Mouse (Mus musculus): Measurements from ENCODE around the gene Ube2l6. TPM values are rescaled to one million over a fixed set of nuclear protein-coding genes. Genes with fewer than 3 reads are reported as not detected.

Gene Ube2l6
- polyA plus RNA-seq, 2 experiments = 20.9 to 37.2 TPM

- Histone ChIP-seq H3K4me3 (replicated peaks; ENCODE audit: low read length) (no peak overlapping the region), H3K4me1 (ENCODE audit: control insufficient read depth, insufficient read depth, low read length) (no peaks in the 10 kb centered on the region), H3K27ac (replicated peaks; ENCODE audit: low read depth, low read length) (no peak overlapping the region), H3K27me3 (ENCODE audit: control insufficient read depth, insufficient read depth, low read length) (no peaks in the 10 kb centered on the region), H3K4me2 (replicated peaks; ENCODE audit: low read depth, low read length, severe bottlenecking) (no peak overlapping the region), H3K9ac (ENCODE audit: low read depth, low read length, severe bottlenecking) (no peak overlapping the region), H3K9me3 (ENCODE audit: control insufficient read depth, low read length) (no peaks in the 10 kb centered on the region), H3K36me3 (ENCODE audit: control insufficient read depth, insufficient read depth, low read length) (peaks cover 50% of the 10 kb centered on the region)
- DNase-seq (ENCODE audit: low spot score) = no peak
- TF ChIP-seq POLR2A (IDR thresholded peaks at IDR 0.05; ENCODE audit: borderline replicate concordance, extremely low read depth, insufficient read depth, insufficient read length) = no peak
- WGBS = 56% methylated on average over 7 of the region's 7 CpGs
- no peak for ATAC-seq (ENCODE audit: low FRiP score, low read depth)
Observed at GRCm38 (mm10) chr2:84850407-84851129, 51.9 kb downstream of the Ube2l6 start.

- peaks cover 50% of the 10 kb centered on the region for H3K36me3 ChIP-seq (ENCODE audit: control insufficient read depth, insufficient read depth, low read length)
- WGBS = 37% methylated on average over 23 of the region's 23 CpGs
- no peak overlapping the region for H3K9ac ChIP-seq (ENCODE audit: low read depth, low read length, severe bottlenecking)
- H3K4me3 ChIP-seq (replicated peaks; ENCODE audit: low read length) = no peak overlapping the region
- no peak overlapping the region for H3K4me2 ChIP-seq (replicated peaks; ENCODE audit: low read depth, low read length, severe bottlenecking)
- no peak for TF ChIP-seq POLR2A (IDR thresholded peaks at IDR 0.05; ENCODE audit: borderline replicate concordance, extremely low read depth, insufficient read depth, insufficient read length)
- ATAC-seq (ENCODE audit: low FRiP score, low read depth) (peak; percentile 50; the same call in 1 of the 2 replicates), DNase-seq (ENCODE audit: low spot score) (no peak)
- H3K9me3 ChIP-seq (ENCODE audit: control insufficient read depth, low read length) = no peaks in the 10 kb centered on the region
- no peak overlapping the region for H3K27ac ChIP-seq (replicated peaks; ENCODE audit: low read depth, low read length)
- no peaks in the 10 kb centered on the region for H3K27me3 ChIP-seq (ENCODE audit: control insufficient read depth, insufficient read depth, low read length)
- no peaks in the 10 kb centered on the region for H3K4me1 ChIP-seq (ENCODE audit: control insufficient read depth, insufficient read depth, low read length)
Observed at GRCm38 (mm10) chr2:84851130-84852040, 52.8 kb downstream of the Ube2l6 start.

GRCm38 (mm10) chr2:84855732-84856131, 57.1 kb downstream of the Ube2l6 start:
- H3K4me3 ChIP-seq (replicated peaks; ENCODE audit: low read length) = no peak overlapping the region
- no peaks in the 10 kb centered on the region for H3K4me1 ChIP-seq (ENCODE audit: control insufficient read depth, insufficient read depth, low read length)
- H3K4me2 ChIP-seq (replicated peaks; ENCODE audit: low read depth, low read length, severe bottlenecking) = no peak overlapping the region
- DNase-seq (ENCODE audit: low spot score) = peak; percentile 49
- H3K27ac ChIP-seq (replicated peaks; ENCODE audit: low read depth, low read length) = no peak overlapping the region
- ATAC-seq (ENCODE audit: low FRiP score, low read depth) = peak; percentile 69; the same call in 1 of the 2 replicates
- peaks cover 65% of the 10 kb centered on the region for H3K36me3 ChIP-seq (ENCODE audit: control insufficient read depth, insufficient read depth, low read length)
- TF ChIP-seq POLR2A (IDR thresholded peaks at IDR 0.05; ENCODE audit: borderline replicate concordance, extremely low read depth, insufficient read depth, insufficient read length) = no peak
- H3K9ac ChIP-seq (ENCODE audit: low read depth, low read length, severe bottlenecking) = no peak overlapping the region
- no peaks in the 10 kb centered on the region for H3K9me3 ChIP-seq (ENCODE audit: control insufficient read depth, low read length)
- 52% methylated on average over 2 of the region's 2 CpGs for WGBS
- no peaks in the 10 kb centered on the region for H3K27me3 ChIP-seq (ENCODE audit: control insufficient read depth, insufficient read depth, low read length)

- peaks cover 59% of the 10 kb centered on the region for H3K36me3 ChIP-seq (ENCODE audit: control insufficient read depth, insufficient read depth, low read length)
- ATAC-seq (ENCODE audit: low FRiP score, low read depth) = no peak
- H3K27ac ChIP-seq (replicated peaks; ENCODE audit: low read depth, low read length) = no peak overlapping the region
- H3K9ac ChIP-seq (ENCODE audit: low read depth, low read length, severe bottlenecking) = no peak overlapping the region
- TF ChIP-seq POLR2A (IDR thresholded peaks at IDR 0.05; ENCODE audit: borderline replicate concordance, extremely low read depth, insufficient read depth, insufficient read length) = no peak
- no peaks in the 10 kb centered on the region for H3K9me3 ChIP-seq (ENCODE audit: control insufficient read depth, low read length)
- no peak overlapping the region for H3K4me3 ChIP-seq (replicated peaks; ENCODE audit: low read length)
- no peaks in the 10 kb centered on the region for H3K4me1 ChIP-seq (ENCODE audit: control insufficient read depth, insufficient read depth, low read length)
- no peak overlapping the region for H3K4me2 ChIP-seq (replicated peaks; ENCODE audit: low read depth, low read length, severe bottlenecking)
- H3K27me3 ChIP-seq (ENCODE audit: control insufficient read depth, insufficient read depth, low read length) = no peaks in the 10 kb centered on the region
- no peak for DNase-seq (ENCODE audit: low spot score)
- 89% methylated on average over 1 of the region's 1 CpGs for WGBS
Observed at GRCm38 (mm10) chr2:84858551-84858950, 59.9 kb downstream of the Ube2l6 start.

Other genes with a start within 250 kb of the Ube2l6 start
- 85.0 and 92.1 TPM in 2 replicates for gene Ctnnd1, start 148.1 kb upstream of the Ube2l6 start, polyA plus RNA-seq (2012; rRNA removed)
- gene Ctnnd1, start 148.1 kb upstream of the Ube2l6 start, polyA plus RNA-seq (2014; fragmentation: Nextera tagmentation; extraction: Ambion mirVana) = 46.0 and 47.7 TPM in 2 replicates
- 0.01 TPM in 1 of 2 replicates, not detected in the other for gene Btbd18, start 139.7 kb upstream of the Ube2l6 start, polyA plus RNA-seq (2012; rRNA removed)
- gene Btbd18, start 139.7 kb upstream of the Ube2l6 start, polyA plus RNA-seq (2014; fragmentation: Nextera tagmentation; extraction: Ambion mirVana) = 0.14 and 0.15 TPM in 2 replicates
- 224 and 297 TPM in 2 replicates for gene Selenoh, start 128.1 kb upstream of the Ube2l6 start, polyA plus RNA-seq (2012; rRNA removed)
- 274 and 276 TPM in 2 replicates for gene Selenoh, start 128.1 kb upstream of the Ube2l6 start, polyA plus RNA-seq (2014; fragmentation: Nextera tagmentation; extraction: Ambion mirVana)
- gene Gm28635, start 120.8 kb upstream of the Ube2l6 start, polyA plus RNA-seq (2012; rRNA removed) = not detected in 2 replicates
- not detected in 2 replicates for gene Gm28635, start 120.8 kb upstream of the Ube2l6 start, polyA plus RNA-seq (2014; fragmentation: Nextera tagmentation; extraction: Ambion mirVana)
- 20.4 and 20.7 TPM in 2 replicates for gene Med19, start 120.4 kb upstream of the Ube2l6 start, polyA plus RNA-seq (2012; rRNA removed)
- gene Med19, start 120.4 kb upstream of the Ube2l6 start, polyA plus RNA-seq (2014; fragmentation: Nextera tagmentation; extraction: Ambion mirVana) = 33.6 and 33.7 TPM in 2 replicates
- gene Tmx2, start 119.7 kb upstream of the Ube2l6 start, polyA plus RNA-seq (2012; rRNA removed) = 63.2 and 66.0 TPM in 2 replicates
- gene Tmx2, start 119.7 kb upstream of the Ube2l6 start, polyA plus RNA-seq (2014; fragmentation: Nextera tagmentation; extraction: Ambion mirVana) = 93.0 and 99.5 TPM in 2 replicates
- 46.6 and 55.4 TPM in 2 replicates for gene Zdhhc5, start 83.6 kb upstream of the Ube2l6 start, polyA plus RNA-seq (2012; rRNA removed)
- 34.0 and 36.5 TPM in 2 replicates for gene Zdhhc5, start 83.6 kb upstream of the Ube2l6 start, polyA plus RNA-seq (2014; fragmentation: Nextera tagmentation; extraction: Ambion mirVana)
- 19.5 and 21.1 TPM in 2 replicates for gene Clp1, start 71.5 kb upstream of the Ube2l6 start, polyA plus RNA-seq (2012; rRNA removed)
- 30.7 and 30.9 TPM in 2 replicates for gene Clp1, start 71.5 kb upstream of the Ube2l6 start, polyA plus RNA-seq (2014; fragmentation: Nextera tagmentation; extraction: Ambion mirVana)
- 13.2 and 14.6 TPM in 2 replicates for gene Ypel4, start 64.8 kb upstream of the Ube2l6 start, polyA plus RNA-seq (2012; rRNA removed)
- gene Ypel4, start 64.8 kb upstream of the Ube2l6 start, polyA plus RNA-seq (2014; fragmentation: Nextera tagmentation; extraction: Ambion mirVana) = 7.4 and 9.0 TPM in 2 replicates
- 11.6 and 14.9 TPM in 2 replicates for gene Gm19426, start 55.2 kb upstream of the Ube2l6 start, polyA plus RNA-seq (2012; rRNA removed)
- 4.3 and 5.7 TPM in 2 replicates for gene Gm19426, start 55.2 kb upstream of the Ube2l6 start, polyA plus RNA-seq (2014; fragmentation: Nextera tagmentation; extraction: Ambion mirVana)
- gene Serping1, start 23.4 kb upstream of the Ube2l6 start, polyA plus RNA-seq (2012; rRNA removed) = 38.9 and 41.2 TPM in 2 replicates
- gene Serping1, start 23.4 kb upstream of the Ube2l6 start, polyA plus RNA-seq (2014; fragmentation: Nextera tagmentation; extraction: Ambion mirVana) = 44.1 and 44.4 TPM in 2 replicates
- 0.06 and 0.24 TPM in 2 replicates for gene Smtnl1, start 23.8 kb downstream of the Ube2l6 start, polyA plus RNA-seq (2012; rRNA removed)
- gene Smtnl1, start 23.8 kb downstream of the Ube2l6 start, polyA plus RNA-seq (2014; fragmentation: Nextera tagmentation; extraction: Ambion mirVana) = 0.22 and 0.55 TPM in 2 replicates
- 52.3 and 59.7 TPM in 2 replicates for gene Timm10, start 28.2 kb downstream of the Ube2l6 start, polyA plus RNA-seq (2012; rRNA removed)
- gene Timm10, start 28.2 kb downstream of the Ube2l6 start, polyA plus RNA-seq (2014; fragmentation: Nextera tagmentation; extraction: Ambion mirVana) = 56.0 and 58.4 TPM in 2 replicates
- gene Slc43a1, start 40.0 kb downstream of the Ube2l6 start, polyA plus RNA-seq (2012; rRNA removed) = 25.8 and 35.9 TPM in 2 replicates
- gene Slc43a1, start 40.0 kb downstream of the Ube2l6 start, polyA plus RNA-seq (2014; fragmentation: Nextera tagmentation; extraction: Ambion mirVana) = 15.5 and 18.5 TPM in 2 replicates
- gene Rtn4rl2, start 87.9 kb downstream of the Ube2l6 start, polyA plus RNA-seq (2012; rRNA removed) = 4.5 and 6.5 TPM in 2 replicates
- 1.5 and 1.9 TPM in 2 replicates for gene Rtn4rl2, start 87.9 kb downstream of the Ube2l6 start, polyA plus RNA-seq (2014; fragmentation: Nextera tagmentation; extraction: Ambion mirVana)
- 73.2 and 85.5 TPM in 2 replicates for gene Slc43a3, start 137.8 kb downstream of the Ube2l6 start, polyA plus RNA-seq (2012; rRNA removed)
- gene Slc43a3, start 137.8 kb downstream of the Ube2l6 start, polyA plus RNA-seq (2014; fragmentation: Nextera tagmentation; extraction: Ambion mirVana) = 32.1 and 34.9 TPM in 2 replicates
- 0.80 and 1.0 TPM in 2 replicates for gene Prg2, start 181.6 kb downstream of the Ube2l6 start, polyA plus RNA-seq (2012; rRNA removed)
- not detected in 2 replicates for gene Prg2, start 181.6 kb downstream of the Ube2l6 start, polyA plus RNA-seq (2014; fragmentation: Nextera tagmentation; extraction: Ambion mirVana)
- gene Prg3, start 189.4 kb downstream of the Ube2l6 start, polyA plus RNA-seq (2012; rRNA removed) = 0.08 TPM in 1 of 2 replicates, not detected in the other
- gene Prg3, start 189.4 kb downstream of the Ube2l6 start, polyA plus RNA-seq (2014; fragmentation: Nextera tagmentation; extraction: Ambion mirVana) = 0.21 TPM in 1 of 2 replicates, not detected in the other
- 256 and 265 TPM in 2 replicates for gene Ssrp1, start 238.4 kb downstream of the Ube2l6 start, polyA plus RNA-seq (2012; rRNA removed)
- gene Ssrp1, start 238.4 kb downstream of the Ube2l6 start, polyA plus RNA-seq (2014; fragmentation: Nextera tagmentation; extraction: Ambion mirVana) = 242 and 263 TPM in 2 replicates
- 0.45 and 0.69 TPM in 2 replicates for gene P2rx3, start 238.6 kb downstream of the Ube2l6 start, polyA plus RNA-seq (2012; rRNA removed)
- 0.43 and 0.81 TPM in 2 replicates for gene P2rx3, start 238.6 kb downstream of the Ube2l6 start, polyA plus RNA-seq (2014; fragmentation: Nextera tagmentation; extraction: Ambion mirVana)
- 85.9 and 110 TPM in 2 replicates for gene Tnks1bp1, start 249.2 kb downstream of the Ube2l6 start, polyA plus RNA-seq (2012; rRNA removed)
- gene Tnks1bp1, start 249.2 kb downstream of the Ube2l6 start, polyA plus RNA-seq (2014; fragmentation: Nextera tagmentation; extraction: Ambion mirVana) = 16.8 and 17.0 TPM in 2 replicates

Data from limb, embryonic 14.5 days (tissue).